Mouse (Mus musculus): Measurements from ENCODE around the gene Dmtf1. TPM values are rescaled to one million over a fixed set of nuclear protein-coding genes. Genes with fewer than 3 reads are reported as not detected.

Gene Dmtf1
- total RNA-seq, 2 experiments from 2014 or later, result 46.2 to 47.2 TPM

DNA sequence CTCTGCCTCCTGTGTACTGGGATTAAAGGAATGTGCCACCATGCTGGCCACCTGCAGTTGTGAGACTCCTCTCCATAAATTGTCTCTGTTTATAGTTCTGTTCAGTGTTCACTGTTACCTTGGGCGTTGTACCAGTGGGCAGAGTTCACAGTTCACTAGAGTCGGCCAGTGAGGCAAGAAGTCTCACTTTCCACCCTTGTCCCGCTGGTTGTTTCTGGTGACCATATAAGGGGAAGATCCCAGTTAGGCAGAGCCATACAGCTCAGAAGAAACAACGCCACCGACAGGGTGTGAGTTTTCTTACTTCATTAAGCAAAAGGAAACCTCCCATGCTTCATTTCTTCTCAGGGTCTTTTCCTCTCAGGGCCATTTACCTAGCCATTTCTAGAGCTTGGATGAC, 53.1 kb downstream of the Dmtf1 start:
- DNase-seq (ENCODE audit: low spot score in 2 of 2), result no peak

- no peak for DNase-seq (ENCODE audit: low spot score in 2 of 2)
Observed at GRCm38 (mm10) chr5:9107296-9108089, 54.1 kb downstream of the Dmtf1 start.

DNA sequence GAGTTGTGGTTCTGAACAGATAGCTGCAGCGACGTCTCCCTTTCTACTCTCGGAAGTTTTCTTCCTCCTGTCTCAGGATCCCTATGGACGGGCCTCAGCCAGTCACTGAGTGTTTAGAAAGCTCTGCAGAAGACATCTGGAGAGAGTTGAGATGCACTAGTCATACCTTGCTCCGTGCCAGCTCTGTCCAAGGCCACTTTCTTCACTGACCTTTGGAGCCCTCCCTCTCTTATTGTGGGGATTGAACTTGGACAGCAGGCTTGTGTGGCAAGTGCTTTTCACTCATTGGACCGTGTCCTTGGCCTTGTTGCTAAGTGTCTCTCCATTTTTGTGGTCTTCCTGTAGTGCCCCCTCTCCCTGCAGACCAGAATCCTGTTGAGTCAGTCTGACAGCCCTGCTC, 54.8 kb downstream of the Dmtf1 start:
- DNase-seq (ENCODE audit: low spot score in 2 of 2), result no peak

DNA sequence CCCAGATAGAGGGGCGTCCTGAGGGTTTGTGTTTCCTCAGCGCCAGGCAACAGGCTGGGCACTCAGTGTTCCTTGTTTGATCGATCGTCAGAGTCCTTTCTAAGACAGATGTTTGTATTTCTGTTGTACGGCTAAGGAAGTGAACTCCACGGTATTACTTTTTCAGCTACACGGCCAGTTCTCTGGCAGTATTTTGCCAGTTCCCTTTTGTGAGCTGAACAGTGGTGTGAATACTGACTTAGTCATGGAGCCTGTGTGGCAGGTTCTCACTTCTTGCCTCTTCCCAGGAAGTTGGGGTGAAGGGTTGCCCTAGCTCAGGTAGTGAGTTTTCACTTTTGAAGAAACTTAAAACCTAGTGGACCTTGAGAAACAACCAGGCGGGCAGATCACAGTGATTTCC, 57.6 kb downstream of the Dmtf1 start:
- no peak for DNase-seq (ENCODE audit: low spot score in 2 of 2)

DNA sequence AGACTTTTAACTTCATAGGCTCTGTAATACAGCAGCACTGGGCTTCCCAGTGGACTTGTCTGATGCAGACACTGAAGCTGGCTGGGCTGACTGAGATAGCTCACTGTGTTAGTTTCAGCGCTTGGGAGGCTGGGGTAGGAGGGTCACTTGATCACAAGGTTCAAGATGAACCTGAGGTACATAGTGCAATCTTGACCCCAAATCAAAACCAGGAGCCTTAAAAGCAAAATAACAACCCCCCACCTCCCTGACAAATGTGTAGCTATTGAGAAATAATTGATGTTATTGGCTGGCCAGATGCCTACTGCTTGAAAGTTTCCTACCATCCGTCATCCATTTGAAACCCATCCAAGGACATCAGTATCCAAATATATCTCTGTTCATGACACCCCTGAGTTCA, 58.9 kb downstream of the Dmtf1 start:
- no peak for DNase-seq (ENCODE audit: low spot score in 2 of 2)

GRCm38 (mm10) chr5:9100849-9101801, 60.5 kb downstream of the Dmtf1 start:
- DNase-seq (ENCODE audit: low spot score in 2 of 2), result peak; percentile 42 to 51

- peak; percentile 80 to 87 for DNase-seq (ENCODE audit: low spot score in 2 of 2)
Observed at GRCm38 (mm10) chr5:9100207-9100848, 61.2 kb downstream of the Dmtf1 start, which contains the start of gene Tmem243. Gene Tmem243 (plus strand): TSS chr5:9100668.

DNA sequence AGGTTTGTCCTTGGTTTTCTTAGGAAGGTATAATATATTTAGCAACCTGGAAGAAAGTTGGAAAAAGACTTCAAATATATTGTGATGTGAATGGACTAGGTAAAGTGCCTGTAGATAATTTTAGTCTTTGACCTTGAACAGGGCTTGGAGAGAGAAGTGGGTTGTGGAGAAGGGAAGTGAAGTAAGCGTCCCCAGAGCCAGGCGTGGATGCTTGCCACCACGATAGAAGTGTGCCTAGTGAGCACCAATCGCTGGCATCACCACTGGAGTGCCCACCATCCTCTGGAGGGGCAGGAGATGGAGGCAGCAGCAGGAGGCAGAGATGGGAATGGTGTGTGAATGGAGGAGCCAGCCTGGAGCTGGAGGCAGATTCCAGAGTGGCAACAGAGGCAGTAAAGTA, 68.1 kb downstream of the Dmtf1 start:
- no peak for DNase-seq (ENCODE audit: low spot score in 2 of 2)

- no peak for DNase-seq (ENCODE audit: low spot score in 2 of 2)
Observed at GRCm38 (mm10) chr5:9092716-9093115, 68.9 kb downstream of the Dmtf1 start.

GRCm38 (mm10) chr5:9090493-9091106, 71.0 kb downstream of the Dmtf1 start:
- DNase-seq (ENCODE audit: low spot score in 2 of 2), result no peak

DNA sequence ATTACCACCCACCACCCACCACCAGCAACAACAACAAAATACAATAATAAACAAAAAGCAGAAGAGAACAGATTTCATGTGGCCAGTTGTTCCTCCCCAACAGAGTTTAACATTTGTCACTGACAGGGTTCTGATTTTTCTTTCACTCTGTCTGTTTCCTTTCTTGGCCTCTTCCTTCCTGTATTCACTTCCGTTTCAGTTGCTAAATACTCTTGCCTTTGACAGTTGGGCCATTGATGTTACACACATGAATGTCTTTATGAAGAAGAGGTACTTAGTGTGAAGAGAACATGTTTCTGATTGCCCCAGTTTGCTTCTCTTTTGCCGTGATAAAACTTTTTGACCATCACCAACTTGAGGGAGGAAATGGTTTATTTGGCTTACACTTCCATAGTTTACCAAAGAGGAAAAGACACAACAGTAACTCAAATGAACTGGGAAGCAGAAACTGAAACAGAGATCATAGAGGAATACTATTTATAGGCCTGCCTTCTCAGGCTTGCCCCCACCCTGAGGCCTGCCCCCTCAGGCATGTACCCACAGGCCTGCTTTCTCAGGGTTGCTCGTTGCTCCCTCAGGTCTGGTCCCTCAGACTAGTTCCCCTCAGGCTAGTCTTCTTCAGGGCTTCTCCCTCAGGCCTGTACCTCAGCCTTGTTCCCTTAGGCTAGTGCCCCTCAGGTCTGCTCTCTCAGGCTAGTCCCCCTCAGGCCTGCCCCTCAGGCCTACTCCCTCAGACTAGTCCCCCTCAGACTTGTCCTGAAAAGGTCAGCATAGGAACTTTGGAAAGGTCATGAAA, 74.5 kb downstream of the Dmtf1 start:
- DNase-seq (ENCODE audit: low spot score in 2 of 2), result no peak

DNA sequence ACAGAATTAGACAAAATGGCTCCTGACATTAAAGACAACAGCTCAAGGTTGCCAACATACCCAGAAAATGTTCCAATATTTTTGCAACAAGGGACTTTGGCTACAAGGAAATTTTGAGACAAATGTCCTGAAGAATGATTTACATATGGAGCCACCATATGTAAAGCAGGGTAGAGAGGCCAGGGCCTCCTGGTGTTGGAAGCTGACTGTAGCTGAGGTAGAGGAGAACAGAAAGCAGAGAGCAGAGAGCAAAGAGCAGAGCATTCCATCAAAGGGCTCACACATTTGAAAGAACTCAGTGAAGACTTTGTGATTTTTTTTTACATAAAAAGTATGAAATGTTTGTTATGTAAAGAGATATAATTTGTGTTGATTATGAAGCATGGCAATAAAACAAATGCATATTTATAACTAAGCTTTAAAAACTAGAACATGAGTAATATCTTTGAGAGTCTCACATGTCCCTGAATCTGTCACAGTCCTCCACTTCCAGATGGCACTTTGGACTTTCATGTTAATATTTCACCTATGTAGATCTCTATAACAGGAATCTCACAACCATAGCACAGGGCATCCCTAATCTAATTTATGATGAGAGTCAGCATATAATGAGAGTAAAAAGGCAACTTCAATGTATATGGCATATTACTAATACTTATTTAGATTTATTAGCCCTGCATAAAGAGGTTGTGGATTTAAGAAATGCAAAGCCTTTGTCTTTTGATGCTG, 81.6 kb downstream of the Dmtf1 start:
- no peak for DNase-seq (ENCODE audit: low spot score in 2 of 2)

DNA sequence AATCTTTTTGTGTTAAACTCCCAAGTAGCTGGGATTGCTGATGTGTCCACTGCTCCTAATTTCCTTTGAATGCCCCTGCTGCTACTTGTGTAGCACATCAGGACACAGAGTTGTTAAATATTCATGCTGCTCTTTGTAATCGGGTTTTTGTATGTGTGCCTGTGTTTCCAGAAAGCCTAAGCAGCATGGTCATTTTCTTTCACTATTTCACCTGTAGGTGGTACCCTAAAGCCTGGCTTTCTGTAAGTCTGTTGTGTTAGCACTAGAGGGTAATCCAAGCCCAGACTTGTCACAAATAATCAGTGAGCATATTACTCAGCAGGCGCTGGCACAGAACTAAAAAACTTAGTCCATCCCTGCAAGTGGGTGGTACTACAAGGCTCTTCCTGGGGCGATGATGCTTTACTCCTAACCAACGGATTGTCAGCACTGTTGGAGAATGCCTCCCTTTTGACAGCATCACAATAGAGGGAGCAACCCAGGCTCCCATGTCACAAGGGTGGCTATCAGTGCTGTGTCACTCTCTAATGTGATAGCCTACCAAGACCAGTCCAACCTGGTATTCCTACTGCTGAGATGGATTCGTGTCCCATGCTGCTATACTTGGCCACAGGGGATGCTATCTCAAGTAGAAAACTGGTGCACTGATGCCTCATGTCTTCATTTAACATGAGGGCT, 88.3 kb downstream of the Dmtf1 start:
- peak in 1 of 2 experiments; percentile 18 for DNase-seq (ENCODE audit: low spot score in 2 of 2)

DNA sequence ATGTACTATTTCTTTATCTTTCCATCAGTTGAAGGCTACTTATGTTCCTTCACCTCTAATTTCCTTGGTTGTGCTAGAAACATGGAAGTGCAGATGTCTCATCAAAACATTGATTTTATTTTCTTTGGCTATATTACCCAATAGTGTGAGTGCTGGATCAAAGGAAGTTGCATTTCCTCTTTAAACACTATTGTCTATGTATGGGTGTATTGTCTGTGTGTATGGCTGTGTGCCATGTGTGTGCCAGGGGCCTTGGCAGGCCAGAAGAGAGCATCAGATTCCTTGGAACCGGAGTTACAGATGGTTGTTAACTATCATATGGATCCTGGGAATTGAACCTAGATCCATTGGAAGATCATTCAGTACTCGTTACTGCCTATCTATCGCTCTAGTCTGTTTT, 90.2 kb downstream of the Dmtf1 start:
- no peak for DNase-seq (ENCODE audit: low spot score in 2 of 2)

- DNase-seq (ENCODE audit: low spot score in 2 of 2), result no peak
Observed at GRCm38 (mm10) chr5:9069599-9070209, 91.9 kb downstream of the Dmtf1 start.

GRCm38 (mm10) chr5:9068886-9069285, 92.7 kb downstream of the Dmtf1 start:
- DNase-seq (ENCODE audit: low spot score in 2 of 2), result peak; percentile 28 to 42

Data from layer of hippocampus, postnatal 10 days (tissue).